Mouse (Mus musculus): ENCODE data around the gene Egfl8. TPM values are rescaled to one million over a fixed set of nuclear protein-coding genes. Genes with fewer than 3 reads are reported as not detected.

The Egfl8 gene
- polyA plus RNA-seq, 1 experiment from 2014 or later = 3.1 TPM

DNA sequence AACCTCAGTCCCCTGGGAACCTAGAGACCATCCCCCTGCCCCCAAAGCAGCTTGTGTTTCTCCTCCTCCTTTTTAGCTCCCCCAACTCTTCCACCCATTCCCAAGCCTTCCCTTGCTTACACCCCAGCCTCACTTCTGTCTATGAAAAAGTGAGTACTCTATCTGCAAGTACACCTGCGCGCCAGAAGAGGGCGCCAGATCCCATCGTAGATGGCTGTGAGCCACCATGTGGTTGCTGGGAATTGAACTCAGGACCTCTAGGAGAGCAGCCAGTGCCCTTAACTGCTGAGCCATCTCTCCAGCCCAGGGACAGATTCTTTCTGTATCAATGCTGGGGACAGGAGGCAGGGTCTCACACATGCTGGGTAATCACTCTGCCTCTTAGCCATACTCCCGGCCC is 43.9 kb downstream of the Egfl8 start:
- Histone ChIP-seq H3K36me3 (replicated peaks; ENCODE audit: control insufficient read depth, insufficient read depth, low read depth, low read length) (no peaks in the 10 kb centered on the region), H3K4me3 (ENCODE audit: low read depth, low read length) (no peak overlapping the region), H3K27ac (replicated peaks; ENCODE audit: low read depth, low read length) (no peak overlapping the region), H3K4me2 (ENCODE audit: low read depth, low read length) (no peak overlapping the region), H3K9ac (replicated peaks; ENCODE audit: low read length) (no peak overlapping the region), H3K9me3 (replicated peaks; ENCODE audit: control insufficient read depth, low read length) (no peaks in the 10 kb centered on the region), H3K27me3 (ENCODE audit: control insufficient read depth, insufficient read depth, low read length) (no peaks in the 10 kb centered on the region), H3K4me1 (ENCODE audit: control insufficient read depth, insufficient read depth, low read length) (no peaks in the 10 kb centered on the region)
- WGBS = 11% methylated on average over 5 of the region's 5 CpGs
- ATAC-seq (replicated peaks; ENCODE audit: insufficient number of reproducible peaks, low FRiP score, low TSS enrichment, low read depth) = no peak
- DNase-seq (ENCODE audit: low spot score) = no peak

DNA sequence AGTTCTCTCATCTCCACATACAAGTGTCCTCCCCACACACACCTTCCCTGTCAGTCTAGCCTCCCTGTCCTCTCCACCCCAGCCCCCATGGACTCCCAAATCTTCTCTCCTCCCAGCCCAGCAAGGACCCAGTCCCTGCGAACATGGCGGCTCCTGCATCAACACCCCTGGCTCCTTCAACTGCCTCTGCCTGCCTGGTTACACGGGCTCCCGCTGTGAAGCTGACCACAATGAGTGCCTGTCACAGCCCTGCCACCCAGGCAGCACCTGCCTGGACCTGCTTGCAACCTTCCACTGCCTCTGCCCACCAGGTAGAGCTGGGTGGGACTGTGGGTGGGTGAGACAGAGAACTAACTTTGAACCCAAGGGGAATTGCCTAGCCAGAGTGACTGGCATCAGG is 45.9 kb downstream of the Egfl8 start:
- Histone ChIP-seq H3K27me3 (ENCODE audit: control insufficient read depth, insufficient read depth, low read length) (no peaks in the 10 kb centered on the region), H3K4me3 (ENCODE audit: low read depth, low read length) (no peak overlapping the region), H3K27ac (replicated peaks; ENCODE audit: low read depth, low read length) (no peak overlapping the region), H3K9me3 (replicated peaks; ENCODE audit: control insufficient read depth, low read length) (no peaks in the 10 kb centered on the region), H3K9ac (replicated peaks; ENCODE audit: low read length) (no peak overlapping the region), H3K4me2 (ENCODE audit: low read depth, low read length) (no peak overlapping the region), H3K36me3 (replicated peaks; ENCODE audit: control insufficient read depth, insufficient read depth, low read depth, low read length) (no peaks in the 10 kb centered on the region), H3K4me1 (ENCODE audit: control insufficient read depth, insufficient read depth, low read length) (no peaks in the 10 kb centered on the region)
- no peak for DNase-seq (ENCODE audit: low spot score)
- 68% methylated on average over 4 of the region's 4 CpGs for WGBS
- ATAC-seq (replicated peaks; ENCODE audit: insufficient number of reproducible peaks, low FRiP score, low TSS enrichment, low read depth) = no peak

GRCm38 (mm10) chr17:34568421-34568820 is 47.4 kb downstream of the Egfl8 start:
- no peak overlapping the region for H3K27ac ChIP-seq (replicated peaks; ENCODE audit: low read depth, low read length)
- H3K4me3 ChIP-seq (ENCODE audit: low read depth, low read length) = no peak overlapping the region
- no peak overlapping the region for H3K9ac ChIP-seq (replicated peaks; ENCODE audit: low read length)
- H3K9me3 ChIP-seq (replicated peaks; ENCODE audit: control insufficient read depth, low read length) = no peaks in the 10 kb centered on the region
- H3K4me2 ChIP-seq (ENCODE audit: low read depth, low read length) = no peak overlapping the region
- H3K4me1 ChIP-seq (ENCODE audit: control insufficient read depth, insufficient read depth, low read length) = no peaks in the 10 kb centered on the region; the same call in 1 of the 2 replicates
- no peaks in the 10 kb centered on the region for H3K27me3 ChIP-seq (ENCODE audit: control insufficient read depth, insufficient read depth, low read length)
- no peak for DNase-seq (ENCODE audit: low spot score)
- no peak for ATAC-seq (replicated peaks; ENCODE audit: insufficient number of reproducible peaks, low FRiP score, low TSS enrichment, low read depth)
- WGBS = 79% methylated on average over 13 of the region's 13 CpGs
- H3K36me3 ChIP-seq (replicated peaks; ENCODE audit: control insufficient read depth, insufficient read depth, low read depth, low read length) = no peaks in the 10 kb centered on the region

GRCm38 (mm10) chr17:34567311-34567710 is 48.5 kb downstream of the Egfl8 start:
- no peak for DNase-seq (ENCODE audit: low spot score)
- Histone ChIP-seq H3K9me3 (replicated peaks; ENCODE audit: control insufficient read depth, low read length) (no peaks in the 10 kb centered on the region), H3K4me1 (ENCODE audit: control insufficient read depth, insufficient read depth, low read length) (no peaks in the 10 kb centered on the region; the same call in 1 of the 2 replicates), H3K36me3 (replicated peaks; ENCODE audit: control insufficient read depth, insufficient read depth, low read depth, low read length) (no peaks in the 10 kb centered on the region), H3K27me3 (ENCODE audit: control insufficient read depth, insufficient read depth, low read length) (no peaks in the 10 kb centered on the region), H3K27ac (replicated peaks; ENCODE audit: low read depth, low read length) (no peak overlapping the region), H3K4me2 (ENCODE audit: low read depth, low read length) (no peak overlapping the region), H3K4me3 (ENCODE audit: low read depth, low read length) (no peak overlapping the region), H3K9ac (replicated peaks; ENCODE audit: low read length) (no peak overlapping the region)
- 63% methylated on average over 9 of the region's 9 CpGs for WGBS
- ATAC-seq (replicated peaks; ENCODE audit: insufficient number of reproducible peaks, low FRiP score, low TSS enrichment, low read depth) = no peak

- no peaks in the 10 kb centered on the region for H3K27me3 ChIP-seq (ENCODE audit: control insufficient read depth, insufficient read depth, low read length)
- H3K4me2 ChIP-seq (ENCODE audit: low read depth, low read length) = no peak overlapping the region
- H3K9me3 ChIP-seq (replicated peaks; ENCODE audit: control insufficient read depth, low read length) = no peaks in the 10 kb centered on the region
- ATAC-seq (replicated peaks; ENCODE audit: insufficient number of reproducible peaks, low FRiP score, low TSS enrichment, low read depth) (no peak), DNase-seq (ENCODE audit: low spot score) (no peak)
- 34% methylated on average over 3 of the region's 3 CpGs for WGBS
- no peaks in the 10 kb centered on the region for H3K36me3 ChIP-seq (replicated peaks; ENCODE audit: control insufficient read depth, insufficient read depth, low read depth, low read length)
- no peak overlapping the region for H3K4me3 ChIP-seq (ENCODE audit: low read depth, low read length)
- no peak overlapping the region for H3K9ac ChIP-seq (replicated peaks; ENCODE audit: low read length)
- H3K4me1 ChIP-seq (ENCODE audit: control insufficient read depth, insufficient read depth, low read length) = no peaks in the 10 kb centered on the region; the same call in 1 of the 2 replicates
- H3K27ac ChIP-seq (replicated peaks; ENCODE audit: low read depth, low read length) = peak overlapping the region; percentile 47; the same call in 1 of the 2 replicates
These were observed 51.0 kb downstream of the Egfl8 start for GRCm38 (mm10) chr17:34564796-34565195.

DNA sequence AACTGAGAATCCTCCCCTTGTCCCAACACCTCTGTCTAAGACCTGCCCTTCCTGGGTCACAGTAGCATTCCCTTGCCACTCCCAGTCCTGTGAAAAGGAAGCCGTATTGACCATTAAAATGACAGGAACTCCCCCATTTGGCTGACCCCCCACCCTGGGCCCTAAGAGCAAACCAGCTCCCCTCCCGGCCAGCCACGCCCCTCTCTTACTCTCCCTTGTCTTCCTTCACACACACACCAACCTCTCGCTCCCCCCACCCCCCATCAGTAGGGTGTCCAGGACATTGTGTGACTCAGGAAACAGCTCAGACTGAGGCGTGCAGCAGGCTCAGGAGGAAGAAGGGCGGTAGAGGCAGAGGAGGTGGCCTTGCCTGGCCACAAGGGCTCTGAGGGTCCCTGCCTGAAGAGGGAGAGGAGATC is 51.8 kb downstream of the Egfl8 start, which contains the start of gene Notch4:
Gene Notch4 (plus strand): TSS at position 266 of the 419 bp plus-strand sequence.
- H3K4me2 ChIP-seq (ENCODE audit: low read depth, low read length) = no peak within 1 kb of the TSS
- WGBS = 18% methylated on average over 6 of the region's 6 CpGs
- H3K9ac ChIP-seq (replicated peaks; ENCODE audit: low read length) = no peak within 1 kb of the TSS
- H3K27ac ChIP-seq (replicated peaks; ENCODE audit: low read depth, low read length) = peak within 1 kb of the TSS; percentile 47; the same call in 1 of the 2 replicates
- DNase-seq (ENCODE audit: low spot score) = no peak
- ATAC-seq (replicated peaks; ENCODE audit: insufficient number of reproducible peaks, low FRiP score, low TSS enrichment, low read depth) = no peak
- H3K4me3 ChIP-seq (ENCODE audit: low read depth, low read length) = no peak within 1 kb of the TSS
- no peaks in the 10 kb centered on the region for H3K27me3 ChIP-seq (ENCODE audit: control insufficient read depth, insufficient read depth, low read length)
- no peaks in the 10 kb centered on the region; the same call in 1 of the 2 replicates for H3K4me1 ChIP-seq (ENCODE audit: control insufficient read depth, insufficient read depth, low read length)
- no peaks in the 10 kb centered on the region for H3K9me3 ChIP-seq (replicated peaks; ENCODE audit: control insufficient read depth, low read length)
- H3K36me3 ChIP-seq (replicated peaks; ENCODE audit: control insufficient read depth, insufficient read depth, low read depth, low read length) = no peaks in the 10 kb centered on the region

GRCm38 (mm10) chr17:34563354-34563753 is 52.4 kb downstream of the Egfl8 start:
- H3K4me3 ChIP-seq (ENCODE audit: low read depth, low read length) = no peak overlapping the region
- no peaks in the 10 kb centered on the region for H3K36me3 ChIP-seq (replicated peaks; ENCODE audit: control insufficient read depth, insufficient read depth, low read depth, low read length)
- H3K9me3 ChIP-seq (replicated peaks; ENCODE audit: control insufficient read depth, low read length) = no peaks in the 10 kb centered on the region
- DNase-seq (ENCODE audit: low spot score) (no peak), ATAC-seq (replicated peaks; ENCODE audit: insufficient number of reproducible peaks, low FRiP score, low TSS enrichment, low read depth) (no peak)
- no peak overlapping the region for H3K27ac ChIP-seq (replicated peaks; ENCODE audit: low read depth, low read length)
- H3K27me3 ChIP-seq (ENCODE audit: control insufficient read depth, insufficient read depth, low read length) = no peaks in the 10 kb centered on the region
- no peak overlapping the region for H3K9ac ChIP-seq (replicated peaks; ENCODE audit: low read length)
- H3K4me2 ChIP-seq (ENCODE audit: low read depth, low read length) = no peak overlapping the region
- WGBS = 74% methylated on average over 11 of the region's 11 CpGs
- no peaks in the 10 kb centered on the region; the same call in 1 of the 2 replicates for H3K4me1 ChIP-seq (ENCODE audit: control insufficient read depth, insufficient read depth, low read length)
